Mouse (Mus musculus): ENCODE data around the gene Klhl7.

Klhl7 gene

GRCm38 (mm10) chr5:24172092-24172491 lies 71.7 kb downstream of the Klhl7 start:
- DNase-seq (ENCODE audit: low read depth), result no peak

- no peak for DNase-seq (ENCODE audit: low read depth)
These were observed 81.3 kb downstream of the Klhl7 start for GRCm38 (mm10) chr5:24181514-24182295.

GRCm38 (mm10) chr5:24182296-24182734 lies 81.9 kb downstream of the Klhl7 start:
- DNase-seq (ENCODE audit: low read depth), result no peak

GRCm38 (mm10) chr5:24183096-24183495 lies 82.7 kb downstream of the Klhl7 start:
- DNase-seq (ENCODE audit: low read depth), result no peak

GRCm38 (mm10) chr5:24184011-24184410 lies 83.6 kb downstream of the Klhl7 start:
- DNase-seq (ENCODE audit: low read depth), result no peak

GRCm38 (mm10) chr5:24188476-24188875 lies 88.1 kb downstream of the Klhl7 start:
- DNase-seq (ENCODE audit: low read depth), result no peak

- no peak for DNase-seq (ENCODE audit: low read depth)
These were observed 91.4 kb downstream of the Klhl7 start for GRCm38 (mm10) chr5:24191821-24192220.

- no peak for DNase-seq (ENCODE audit: low read depth)
These were observed 100.6 kb downstream of the Klhl7 start for GRCm38 (mm10) chr5:24201006-24201405.

GRCm38 (mm10) chr5:24202492-24202891 lies 102.1 kb downstream of the Klhl7 start:
- DNase-seq (ENCODE audit: low read depth), result no peak

GRCm38 (mm10) chr5:24203266-24203665 lies 102.9 kb downstream of the Klhl7 start:
- no peak for DNase-seq (ENCODE audit: low read depth)

- DNase-seq (ENCODE audit: low read depth), result no peak
These were observed 107.6 kb downstream of the Klhl7 start for GRCm38 (mm10) chr5:24207965-24208364.

- DNase-seq (ENCODE audit: low read depth), result no peak
These were observed 108.1 kb downstream of the Klhl7 start for GRCm38 (mm10) chr5:24208505-24208904.

Data from NIH3T3 (cell line).